Mouse (Mus musculus) hindbrain, embryonic 10.5 days (tissue): ENCODE data around the gene Ice2. TPM values are rescaled to one million over a fixed set of nuclear protein-coding genes. Genes with fewer than 3 reads are reported as not detected.

ENCODE experiments used
- DNase-seq: peaks from one replicate; pipeline ENCODE4 v3.0.0-alpha.2; 2017; ENCODE audit warnings: low spot score
- H3K27ac ChIP-seq: fragments of 300-500 bp; sonication (generic); 2 replicates; pipeline ENCODE4 v1.5.1; 2016; ENCODE audit warnings: mild to moderate bottlenecking, moderate library complexity
- H3K27me3 ChIP-seq: fragments of 300-500 bp; sonication (generic); 2 replicates; pipeline ENCODE4 v1.6.1; 2016; ENCODE audit warnings: mild to moderate bottlenecking; ENCODE audit not compliant: poor library complexity, insufficient read depth, severe bottlenecking
- H3K36me3 ChIP-seq: fragments of 300-500 bp; sonication (generic); 2 replicates; pipeline ENCODE4 v1.6.1; 2016; ENCODE audit warnings: mild to moderate bottlenecking, moderate library complexity
- H3K4me1 ChIP-seq: fragments of 300-500 bp; sonication (generic); replicated peaks from 2 replicates; pipeline ENCODE4 v1.6.1; 2016; ENCODE audit warnings: mild to moderate bottlenecking
- H3K4me3 ChIP-seq: fragments of 300-500 bp; sonication (generic); 2 replicates; pipeline ENCODE4 v1.5.1; 2016; ENCODE audit warnings: mild to moderate bottlenecking, moderate library complexity
- H3K9me3 ChIP-seq: fragments of 300-500 bp; sonication (generic); 2 replicates; pipeline ENCODE4 v1.6.1; 2016; ENCODE audit warnings: mild to moderate bottlenecking, moderate library complexity
- WGBS: fragments of 180-500 bp; shearing (Covaris S2); methylation state at CpG from one replicate; pipeline ENCODE4 v1.1.7; 2016; 5-methylcytosine and 5-hydroxymethylcytosine counted together
- polyA plus RNA-seq: library from polyadenylated mRNA; unstranded; fragments of >200 nt; fragmentation: Nextera tagmentation; extraction: Ambion mirVana; gene quantifications from 2 replicates; pipeline ENCODE4 v1.2.1, GENCODE M21; 2016

Ice2 gene
- 15.9 and 20.1 TPM in 2 replicates for polyA plus RNA-seq

- WGBS: under 1% methylated on average over 53 of the region's 53 CpGs
- DNase-seq: peak; percentile 83
These were observed at the start of gene Ice2 for GRCm38 (mm10) chr9:69397760-69398452. Gene Ice2 (plus strand): TSS chr9:69397906.

DNA sequence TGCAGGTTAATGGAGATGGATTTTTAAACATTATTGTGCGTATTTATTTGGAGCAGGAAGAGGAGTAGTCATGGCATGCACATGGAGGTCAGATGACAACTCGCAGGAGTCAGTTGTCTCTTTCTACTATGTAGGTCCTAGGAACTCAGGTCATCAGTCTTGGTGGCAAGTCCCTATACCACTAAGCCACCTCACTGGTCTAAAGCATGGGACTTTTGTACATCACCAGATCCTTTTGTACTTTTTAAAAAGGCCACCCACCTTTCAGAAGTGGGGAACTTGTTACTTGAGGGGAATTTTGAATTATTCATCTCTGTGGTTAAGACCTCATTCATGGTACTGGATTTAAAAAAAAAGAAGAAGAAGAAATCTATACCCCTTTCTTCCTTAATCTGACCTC is 48.2 kb upstream of the Ice2 start:
- Histone ChIP-seq H3K4me1 (no peaks in the 10 kb centered on the region), H3K9me3 (no peaks in the 10 kb centered on the region), H3K4me3 (no peak overlapping the region), H3K36me3 (no peaks in the 10 kb centered on the region), H3K27ac (no peak overlapping the region), H3K27me3 (no peaks in the 10 kb centered on the region)
- WGBS: 90% methylated on average over 2 of the region's 2 CpGs
- no peak for DNase-seq

More at GRCm38 (mm10) chr9:69397760-69398452, at the start of gene Ice2:
- peak within 1 kb of the TSS; percentile 87 for H3K4me3 ChIP-seq
- no peaks in the 10 kb centered on the region for H3K36me3 ChIP-seq
- no peaks in the 10 kb centered on the region for H3K27me3 ChIP-seq
- H3K27ac ChIP-seq: peak within 1 kb of the TSS; percentile 99
- no peaks in the 10 kb centered on the region for H3K9me3 ChIP-seq
- H3K4me1 ChIP-seq: peaks cover 15% of the 10 kb centered on the region

- Histone ChIP-seq H3K27ac (no peak overlapping the region), H3K4me1 (peaks cover 13% of the 10 kb centered on the region), H3K27me3 (no peaks in the 10 kb centered on the region), H3K9me3 (no peaks in the 10 kb centered on the region), H3K4me3 (no peak overlapping the region), H3K36me3 (no peaks in the 10 kb centered on the region)
- WGBS: 85% methylated on average over 6 of the region's 6 CpGs
- DNase-seq: no peak
These were observed 43.5 kb upstream of the Ice2 start for GRCm38 (mm10) chr9:69354228-69354627.

GRCm38 (mm10) chr9:69357834-69358233 is 39.9 kb upstream of the Ice2 start:
- Histone ChIP-seq H3K27ac (no peak overlapping the region), H3K36me3 (no peaks in the 10 kb centered on the region), H3K4me1 (peaks cover 13% of the 10 kb centered on the region), H3K4me3 (no peak overlapping the region), H3K9me3 (no peaks in the 10 kb centered on the region), H3K27me3 (no peaks in the 10 kb centered on the region)
- 34% methylated on average over 3 of the region's 3 CpGs for WGBS
- DNase-seq: peak; percentile 59

GRCm38 (mm10) chr9:69358797-69359196 is 38.9 kb upstream of the Ice2 start:
- Histone ChIP-seq H3K27me3 (no peaks in the 10 kb centered on the region), H3K9me3 (no peaks in the 10 kb centered on the region), H3K4me1 (peaks cover 13% of the 10 kb centered on the region), H3K27ac (no peak overlapping the region), H3K36me3 (no peaks in the 10 kb centered on the region), H3K4me3 (no peak overlapping the region)
- 84% methylated on average over 6 of the region's 6 CpGs for WGBS
- no peak for DNase-seq

GRCm38 (mm10) chr9:69361951-69362445 is 35.7 kb upstream of the Ice2 start:
- Histone ChIP-seq H3K4me3 (no peak overlapping the region), H3K4me1 (peaks cover 11% of the 10 kb centered on the region)
- WGBS: 87% methylated on average over 8 of the region's 8 CpGs

DNA sequence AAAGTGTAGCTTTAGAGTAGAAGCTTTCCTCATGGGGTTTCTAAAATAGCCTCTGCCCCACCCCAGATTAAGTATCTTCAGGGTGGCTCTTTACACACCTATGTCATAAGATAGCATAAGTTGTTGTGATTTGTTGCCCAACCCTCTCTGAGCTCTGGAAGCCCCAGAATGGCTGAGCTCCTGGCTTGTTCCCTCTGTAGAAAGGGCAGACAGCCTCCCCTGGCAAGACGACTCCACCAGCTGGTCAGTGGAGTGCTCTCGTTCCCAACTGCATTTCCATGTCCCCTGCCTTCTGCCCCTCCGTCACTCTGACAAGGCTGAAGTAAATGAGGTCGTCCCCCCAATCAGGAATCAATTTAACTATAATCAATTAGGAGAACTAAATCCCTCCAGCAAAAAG is 34.9 kb upstream of the Ice2 start:
- 56% methylated on average over 4 of the region's 4 CpGs for WGBS
- Histone ChIP-seq H3K4me1 (peaks cover 11% of the 10 kb centered on the region), H3K4me3 (no peak overlapping the region)

More at GRCm38 (mm10) chr9:69361951-69362445, 35.7 kb upstream of the Ice2 start:
- Histone ChIP-seq H3K36me3 (no peaks in the 10 kb centered on the region), H3K9me3 (no peaks in the 10 kb centered on the region), H3K27me3 (no peaks in the 10 kb centered on the region), H3K27ac (no peak overlapping the region)
- DNase-seq: no peak

GRCm38 (mm10) chr9:69364117-69364516 is 33.6 kb upstream of the Ice2 start:
- Histone ChIP-seq H3K36me3 (no peaks in the 10 kb centered on the region), H3K27ac (no peak overlapping the region), H3K4me1 (peaks cover 4% of the 10 kb centered on the region; the same call in 1 of the 2 replicates), H3K4me3 (peak overlapping the region; percentile 0; the same call in 1 of the 2 replicates), H3K9me3 (no peaks in the 10 kb centered on the region), H3K27me3 (no peaks in the 10 kb centered on the region)
- WGBS: 54% methylated on average over 16 of the region's 16 CpGs
- no peak for DNase-seq

More for the DNA sequence above, 34.9 kb upstream of the Ice2 start:
- no peaks in the 10 kb centered on the region for H3K27me3 ChIP-seq
- no peaks in the 10 kb centered on the region for H3K36me3 ChIP-seq
- no peak overlapping the region for H3K27ac ChIP-seq
- DNase-seq: no peak
- H3K9me3 ChIP-seq: no peaks in the 10 kb centered on the region

GRCm38 (mm10) chr9:69367055-69367454 is 30.7 kb upstream of the Ice2 start:
- H3K9me3 ChIP-seq: no peaks in the 10 kb centered on the region
- no peaks in the 10 kb centered on the region for H3K27me3 ChIP-seq
- H3K4me3 ChIP-seq: no peak overlapping the region
- 0 out of 2 replicates have a peak, but pooled peaks cover 4% of the 10 kb centered on the region for H3K4me1 ChIP-seq
- H3K36me3 ChIP-seq: no peaks in the 10 kb centered on the region
- WGBS: 74% methylated on average over 4 of the region's 4 CpGs
- DNase-seq: no peak
- H3K27ac ChIP-seq: no peak overlapping the region

DNA sequence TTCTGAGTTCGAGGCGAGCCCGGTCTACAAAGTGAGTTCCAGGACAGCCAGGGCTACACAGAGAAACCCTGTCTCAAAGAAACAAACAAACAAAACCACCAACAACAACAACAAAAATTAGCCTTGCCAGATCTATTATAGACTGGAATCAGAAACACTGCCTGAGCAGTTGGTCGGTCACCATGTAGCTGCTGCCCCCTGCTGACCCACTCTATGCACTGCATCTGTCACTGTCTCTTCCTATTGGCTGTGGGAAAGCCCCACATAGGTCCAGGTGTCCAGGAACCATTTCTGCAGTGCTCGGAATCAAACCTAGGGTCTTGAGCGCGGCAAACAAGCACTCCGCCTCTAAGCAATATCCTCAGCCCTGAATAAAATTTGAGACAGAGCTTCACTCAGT is 29.6 kb upstream of the Ice2 start:
- 71% methylated on average over 8 of the region's 8 CpGs for WGBS
- Histone ChIP-seq H3K4me1 (0 out of 2 replicates have a peak, but pooled peaks cover 4% of the 10 kb centered on the region), H3K9me3 (no peaks in the 10 kb centered on the region), H3K4me3 (no peak overlapping the region), H3K27me3 (no peaks in the 10 kb centered on the region), H3K27ac (no peak overlapping the region), H3K36me3 (no peaks in the 10 kb centered on the region)
- DNase-seq: peak; percentile 61

DNA sequence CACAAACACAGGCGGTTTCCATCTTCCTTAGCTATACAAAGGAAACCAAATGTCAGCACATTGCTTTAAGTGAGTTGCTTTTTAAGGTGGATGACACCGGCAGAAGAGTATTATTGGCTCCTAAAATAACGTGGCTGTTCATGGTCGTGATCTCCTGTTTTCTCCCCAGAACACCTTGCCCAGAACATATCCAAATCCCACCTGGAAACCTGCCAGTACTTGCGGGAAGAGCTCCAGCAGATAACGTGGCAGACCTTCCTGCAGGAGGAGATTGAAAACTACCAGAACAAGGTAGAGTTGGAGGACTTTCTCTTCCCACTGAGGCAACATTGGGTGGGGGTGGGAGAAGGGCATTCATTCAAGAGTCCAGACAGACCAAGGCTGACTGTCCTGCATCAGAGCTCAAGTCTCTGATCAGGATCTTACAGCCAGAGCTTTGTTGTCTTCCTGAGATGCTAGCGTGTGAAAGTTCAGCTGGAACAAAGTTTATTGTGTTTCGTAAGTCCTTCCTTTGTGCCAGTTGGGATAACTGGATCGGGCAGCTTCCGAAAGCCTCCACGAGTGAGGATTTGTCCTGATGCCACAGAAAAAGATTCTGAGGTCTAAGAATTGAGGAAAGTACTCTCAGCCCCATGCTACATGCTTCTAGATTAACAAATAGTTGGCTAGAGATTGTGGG is 26.5 kb upstream of the Ice2 start:
- Histone ChIP-seq H3K27ac (no peak overlapping the region), H3K4me3 (no peak overlapping the region), H3K27me3 (no peaks in the 10 kb centered on the region), H3K36me3 (no peaks in the 10 kb centered on the region), H3K9me3 (no peaks in the 10 kb centered on the region), H3K4me1 (no peaks in the 10 kb centered on the region)
- WGBS: 87% methylated on average over 11 of the region's 11 CpGs
- no peak for DNase-seq

- Histone ChIP-seq H3K27me3 (no peaks in the 10 kb centered on the region), H3K4me1 (no peaks in the 10 kb centered on the region), H3K27ac (no peak overlapping the region), H3K9me3 (no peaks in the 10 kb centered on the region), H3K4me3 (no peak overlapping the region), H3K36me3 (0 out of 2 replicates have a peak, but pooled peaks cover 5% of the 10 kb centered on the region)
- 49% methylated on average over 4 of the region's 4 CpGs for WGBS
- DNase-seq: no peak
These were observed 24.8 kb upstream of the Ice2 start for GRCm38 (mm10) chr9:69372871-69373270.
